Mouse (Mus musculus) megakaryocyte, embryonic 14.5 days (primary cell): ENCODE measurements at regions not wholly inside any gene's neighbourhood (a gene's known extent, or its start where the extent isn't known, plus 50 kb on each side); places are given as distances from the start of the nearest gene placed in this dataset.

Experiments
- FLI1 ChIP-seq: IDR thresholded peaks from 2 replicates; pipeline ENCODE4 v1.6.1; 2012; ENCODE audit warnings: low read length, inconsistent platforms, mixed read lengths
- GATA1 ChIP-seq: IDR thresholded peaks from 3 replicates; pipeline ENCODE4 v1.6.1; 2012; ENCODE audit warnings: mixed read lengths, low read length, inconsistent platforms, borderline replicate concordance

GRCm38 (mm10) chr6:84344936-84345335 is 248.8 kb downstream of the Cyp26b1 start:
- TF ChIP-seq GATA1 (no peak), FLI1 (no peak)
